Mouse (Mus musculus) brain, embryonic 14.5 days (tissue): ENCODE data around the gene Gm49342. TPM values are rescaled to one million over a fixed set of nuclear protein-coding genes. Genes with fewer than 3 reads are reported as not detected.
"Not testable (repeated sequence)": the region's sequence is repeated elsewhere in the genome, so short reads cannot be mapped to it uniquely, and the experiment has no call there.

ENCODE experiments used
- DNase-seq: peaks from one replicate; pipeline ENCODE4 v3.0.0-alpha.2; 2011; ENCODE audit warnings: low read depth
- CTCF ChIP-seq: fragments of 200-500 bp; IDR thresholded peaks from 2 replicates; pipeline ENCODE4 v1.5.1; 2012; ENCODE audit warnings: inconsistent platforms, mild to moderate bottlenecking, moderate library complexity, borderline replicate concordance; ENCODE audit not compliant: insufficient read depth, insufficient read length; ENCODE audit errors: extremely low read depth
- POLR2A ChIP-seq: fragments of 200-500 bp; IDR thresholded peaks from 2 replicates; pipeline ENCODE4 v1.6.1; 2012; ENCODE audit warnings: mild to moderate bottlenecking, inconsistent platforms, borderline replicate concordance; ENCODE audit not compliant: poor library complexity, insufficient read depth, insufficient read length, severe bottlenecking; ENCODE audit errors: extremely low read depth
- polyA plus RNA-seq: library from polyadenylated mRNA; depleted of rRNA; stranded (reverse); fragments of >200 nt; gene quantifications from 2 replicates; pipeline ENCODE4 v1.2.3, GENCODE M21; 2012

Gene Gm49342
- polyA plus RNA-seq, 1 experiment, result 18.1 TPM

DNA sequence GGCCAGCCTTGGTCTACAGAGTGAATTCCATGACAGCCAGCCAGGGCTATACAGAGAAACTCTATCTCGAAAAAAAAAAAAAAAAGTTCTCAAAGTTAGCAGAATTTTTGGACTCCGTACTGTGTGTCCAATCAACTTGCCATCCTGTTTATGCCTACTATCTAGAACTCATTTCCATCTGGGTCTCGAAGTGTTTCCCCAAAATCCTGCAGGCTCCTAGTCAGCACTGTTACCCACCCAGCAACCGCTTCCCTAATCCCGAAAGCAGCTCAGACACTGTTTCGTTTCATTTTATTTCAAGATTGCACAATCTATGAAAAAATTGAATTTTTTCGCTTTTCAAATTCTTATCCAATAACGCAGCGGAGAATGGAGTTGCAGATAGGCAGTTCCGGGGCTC, 11.2 kb downstream of the Gm49342 start:
- no peak for DNase-seq
- TF ChIP-seq CTCF (no peak), POLR2A (no peak)

DNA sequence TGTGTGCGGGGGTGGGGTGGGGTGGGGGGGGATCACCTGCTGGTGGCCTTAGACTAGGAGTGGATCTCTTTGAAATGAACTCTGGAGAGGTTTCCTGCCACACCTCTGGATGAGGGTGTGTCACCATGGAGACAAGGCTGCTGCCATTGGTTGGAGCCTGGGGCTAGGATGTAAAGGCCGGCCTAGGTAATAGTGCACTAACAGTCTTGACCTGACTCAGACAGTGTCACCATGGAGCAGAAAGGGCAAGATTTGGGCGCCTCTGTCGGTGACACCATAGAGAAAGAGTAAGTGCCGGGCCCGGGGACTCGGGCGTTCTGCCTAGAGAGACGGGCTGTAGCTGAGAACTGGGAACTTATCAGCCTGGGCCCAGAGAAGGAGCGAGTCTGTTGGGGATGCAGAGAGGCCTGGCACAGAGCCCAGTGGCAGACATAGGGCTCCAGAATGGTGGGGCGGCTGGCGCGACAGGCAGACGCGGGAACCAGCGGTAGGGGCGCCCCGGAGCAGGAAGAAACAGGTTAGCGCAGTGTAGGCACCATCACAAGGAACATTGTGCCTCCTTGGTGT, 11.7 kb downstream of the Gm49342 start, which contains the start of gene Pnp2:
Pnp2 (plus strand) TSS at position 51 of the 567 bp plus-strand sequence.
- peak; percentile 62 for DNase-seq

GRCm38 (mm10) chr14:50956724-50957123, 12.4 kb downstream of the Gm49342 start:
- not testable (repeated sequence) for DNase-seq

- not testable (repeated sequence) for DNase-seq
These were observed 12.8 kb downstream of the Gm49342 start for GRCm38 (mm10) chr14:50957146-50957545.

DNA sequence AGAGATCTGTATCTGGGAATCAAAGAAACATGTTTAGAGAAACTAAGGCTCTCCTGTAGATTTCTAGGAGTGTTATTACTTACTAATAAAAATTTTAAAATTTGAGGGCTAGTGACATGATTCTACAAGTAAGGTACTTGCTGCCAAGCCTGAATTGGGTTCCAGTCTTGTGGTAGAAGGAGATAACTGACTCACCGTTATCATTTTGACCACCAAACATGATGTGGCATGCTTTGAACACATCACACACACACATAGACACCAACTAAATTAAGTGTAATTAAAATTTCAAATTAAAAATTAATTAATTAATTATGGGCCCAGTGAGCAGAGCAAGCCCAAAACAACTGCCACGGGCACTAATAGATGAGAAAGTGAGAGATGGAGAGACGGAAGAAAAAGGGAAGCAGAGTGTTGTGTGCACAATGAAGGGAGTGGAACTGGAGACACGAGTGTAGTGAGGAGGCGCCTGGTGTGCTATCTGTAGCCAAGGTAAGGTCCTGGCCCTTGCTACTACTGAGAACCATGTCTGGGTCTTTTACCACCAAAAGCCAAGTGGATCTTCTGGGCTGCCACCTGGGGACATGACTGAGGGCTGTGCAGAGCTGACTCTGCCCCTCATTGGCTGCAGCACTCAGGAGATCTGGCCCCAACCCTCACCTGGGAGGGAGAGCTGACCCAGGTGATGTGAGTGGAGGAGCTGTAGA, 14.1 kb downstream of the Gm49342 start:
- not testable (repeated sequence) for DNase-seq

DNA sequence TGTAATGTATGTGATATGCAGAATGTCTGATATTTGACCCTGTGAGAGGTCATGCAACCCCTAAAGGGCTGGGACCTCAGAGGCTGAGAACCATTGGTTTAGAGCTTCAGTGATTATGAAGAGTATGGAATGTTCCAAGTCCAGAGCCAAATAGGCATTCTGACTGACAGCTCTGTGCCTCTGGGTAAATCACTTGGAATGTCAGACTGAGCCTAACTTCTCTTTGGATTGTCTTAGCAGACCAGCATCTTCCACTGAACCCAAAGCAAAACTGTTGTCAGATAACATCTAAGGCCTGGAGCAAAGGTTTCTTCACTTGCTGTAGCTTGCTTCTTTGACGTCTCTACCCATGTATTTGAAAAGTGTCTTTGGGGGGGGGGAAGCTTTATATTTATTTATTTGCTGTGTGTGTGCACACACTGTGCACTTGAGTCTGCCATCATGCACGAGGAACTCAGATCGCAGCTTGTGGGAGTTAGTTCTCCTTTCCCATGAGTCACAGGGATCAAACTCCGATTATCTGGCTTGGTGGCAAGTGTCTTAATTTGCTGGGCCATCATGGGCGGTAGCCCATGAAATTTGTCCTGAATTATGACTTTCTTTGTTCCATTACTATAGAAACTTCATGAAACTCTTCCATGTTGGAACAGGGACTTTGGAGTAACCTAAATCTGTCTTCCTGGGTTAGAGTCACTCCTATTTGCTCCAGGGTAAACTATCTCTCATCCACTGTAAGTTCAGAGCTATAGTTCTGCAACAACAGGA, 24.1 kb downstream of the Gm49342 start:
- DNase-seq, result no peak
- no peak for TF ChIP-seq CTCF
- no peak for TF ChIP-seq POLR2A

DNA sequence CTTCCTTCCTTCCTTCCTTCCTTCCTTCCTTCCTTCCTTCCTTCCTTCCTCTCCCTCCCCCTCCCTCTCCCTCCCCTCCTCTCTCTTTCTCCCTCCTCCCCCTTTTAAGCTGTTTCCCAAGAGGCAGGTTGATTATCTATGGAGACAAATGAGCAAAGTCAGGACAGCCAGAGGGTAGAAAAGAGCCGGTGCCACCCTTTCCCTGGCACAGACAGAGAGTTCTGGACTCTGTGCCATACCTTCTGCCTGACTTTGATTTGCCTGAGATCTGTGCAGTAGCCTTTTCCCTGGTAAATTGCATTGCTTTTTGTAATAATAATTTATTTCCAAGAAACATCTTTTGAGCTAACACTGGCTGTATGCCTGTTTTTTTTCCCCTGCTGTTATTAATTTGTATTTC, 24.7 kb downstream of the Gm49342 start:
- TF ChIP-seq CTCF (no peak), POLR2A (no peak)
- DNase-seq, result peak; percentile 27

- no peak for TF ChIP-seq CTCF
- TF ChIP-seq POLR2A, result no peak
- peak; percentile 81 for DNase-seq
These were observed 25.5 kb downstream of the Gm49342 start for GRCm38 (mm10) chr14:50969558-50970544.

GRCm38 (mm10) chr14:50970822-50971221, 26.5 kb downstream of the Gm49342 start:
- no peak for DNase-seq
- TF ChIP-seq POLR2A (no peak), CTCF (no peak)

GRCm38 (mm10) chr14:50973054-50973453, 28.7 kb downstream of the Gm49342 start:
- DNase-seq, result not testable (repeated sequence)

DNA sequence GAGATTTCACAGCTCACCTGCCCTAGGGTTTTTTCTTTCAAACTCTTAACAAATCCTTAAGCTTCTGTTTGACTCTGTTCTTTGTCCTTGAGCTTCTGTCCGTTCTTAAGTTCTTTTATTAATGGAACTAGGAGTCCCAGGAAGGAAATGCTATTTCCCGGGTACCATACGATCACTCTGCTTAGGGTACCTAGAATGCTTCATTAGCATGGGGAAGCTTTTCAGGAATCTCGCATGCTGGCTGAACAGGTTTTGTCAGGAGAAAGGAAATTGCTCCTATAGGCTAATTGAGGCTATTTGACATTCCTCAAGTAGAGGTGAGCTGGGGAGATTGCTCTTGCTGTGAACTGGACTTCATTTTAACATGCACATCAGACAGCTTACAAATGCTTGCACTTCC, 29.4 kb downstream of the Gm49342 start:
- TF ChIP-seq POLR2A (no peak), CTCF (no peak)

DNA sequence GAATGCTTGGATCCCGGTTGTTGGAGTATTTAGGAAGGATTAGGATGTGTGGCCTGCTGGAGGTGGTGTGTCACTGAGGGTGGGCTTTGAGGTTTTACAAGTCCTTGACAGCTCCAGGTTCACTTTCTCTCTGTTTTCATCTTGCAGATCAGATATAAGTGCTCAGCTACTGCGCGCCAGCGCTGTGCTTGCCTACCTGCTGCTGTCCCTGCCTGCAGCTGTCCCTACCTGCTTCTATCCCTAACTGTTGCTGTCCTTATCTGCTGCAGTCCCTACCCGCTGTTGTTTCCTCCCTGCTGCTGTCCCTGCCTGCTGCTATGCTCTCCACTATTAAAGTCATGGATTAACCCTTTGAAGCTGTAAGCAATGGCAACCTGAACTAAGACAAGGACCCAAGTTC, 30.7 kb downstream of the Gm49342 start:
- TF ChIP-seq POLR2A, result no peak
- TF ChIP-seq CTCF, result no peak
- no peak for DNase-seq

More for the DNA sequence above, 29.4 kb downstream of the Gm49342 start:
- DNase-seq, result no peak
